Mouse (Mus musculus) lung, postnatal 0 days (tissue): ENCODE measurements at regions not wholly inside any gene's neighbourhood (a gene's known extent, or its start where the extent isn't known, plus 50 kb on each side); places are given as distances from the start of the nearest gene placed in this dataset.

Experiments
- ATAC-seq: fragments of 200-750 bp; cut with Nextera tagmentation; 2 replicates; pipeline ENCODE4 v1.8.0; 2017; ENCODE audit warnings: moderate library complexity
- DNase-seq: peaks from one replicate; pipeline ENCODE4 v3.0.0-alpha.2; 2016; ENCODE audit warnings: low spot score
- H3K27ac ChIP-seq: fragments of 300-500 bp; sonication (generic); 2 replicates; pipeline ENCODE4 v1.5.1; 2014; ENCODE audit warnings: antibody characterized with exemption, mild to moderate bottlenecking, low read length, mixed read lengths
- H3K27me3 ChIP-seq: fragments of 300-500 bp; sonication (generic); replicated peaks from 2 replicates; pipeline ENCODE4 v1.6.1; 2014; ENCODE audit warnings: low read length, mixed read lengths; ENCODE audit not compliant: insufficient read depth
- H3K36me3 ChIP-seq: fragments of 300-500 bp; sonication (generic); 2 replicates; pipeline ENCODE4 v1.6.1; 2014; ENCODE audit warnings: low read length, mixed read lengths; ENCODE audit not compliant: insufficient read depth
- H3K4me1 ChIP-seq: fragments of 300-500 bp; sonication (generic); 2 replicates; pipeline ENCODE4 v1.6.1; 2014; ENCODE audit warnings: antibody characterized with exemption, low read depth, low read length, mixed read lengths; ENCODE audit not compliant: insufficient read depth
- H3K4me2 ChIP-seq: fragments of 300-500 bp; sonication (generic); replicated peaks from 2 replicates; pipeline ENCODE4 v1.6.1; 2014; ENCODE audit warnings: low read depth, mild to moderate bottlenecking, low read length, moderate library complexity, mixed read lengths
- H3K4me3 ChIP-seq: fragments of 300-500 bp; sonication (generic); 2 replicates; pipeline ENCODE4 v1.5.1; 2014; ENCODE audit warnings: low read depth, low read length
- H3K9ac ChIP-seq: fragments of 300-500 bp; sonication (generic); replicated peaks from 2 replicates; pipeline ENCODE4 v1.6.1; 2014; ENCODE audit warnings: low read depth, mild to moderate bottlenecking
- H3K9me3 ChIP-seq: fragments of 300-500 bp; sonication (generic); 2 replicates; pipeline ENCODE4 v1.6.1; 2016; ENCODE audit warnings: low read length, mixed read lengths
- CTCF ChIP-seq: IDR thresholded peaks from 2 replicates; pipeline ENCODE4 v1.5.1; 2016; ENCODE audit warnings: antibody characterized with exemption, mild to moderate bottlenecking
- EP300 ChIP-seq: IDR thresholded peaks from 2 replicates; pipeline ENCODE4 v1.6.1; 2016; ENCODE audit warnings: antibody characterized with exemption, mild to moderate bottlenecking, control low read depth
- WGBS: fragments of 180-500 bp; shearing (Covaris S2); extraction: QIAGEN DNeasy Blood & Tissue Kit; methylation state at CpG from one replicate; pipeline ENCODE4 v1.1.7; 2014; 5-methylcytosine and 5-hydroxymethylcytosine counted together

- no peak overlapping the region for H3K27ac ChIP-seq
- no peak overlapping the region for H3K9ac ChIP-seq
- DNase-seq (peak; percentile 26), ATAC-seq (no peak)
- H3K27me3 ChIP-seq: no peaks in the 10 kb centered on the region
- no peaks in the 10 kb centered on the region for H3K4me1 ChIP-seq
- TF ChIP-seq CTCF: no peak
- no peak for TF ChIP-seq EP300
- WGBS: 66% methylated on average over 4 of the region's 4 CpGs
- H3K4me2 ChIP-seq: no peak overlapping the region
- no peaks in the 10 kb centered on the region for H3K9me3 ChIP-seq
- no peak overlapping the region for H3K4me3 ChIP-seq
- no peaks in the 10 kb centered on the region for H3K36me3 ChIP-seq
These were observed 295.4 kb upstream of the Ptger4 start for GRCm38 (mm10) chr15:5539301-5539928.

GRCm38 (mm10) chr15:5554526-5554925 is 310.5 kb upstream of the Ptger4 start:
- no peak overlapping the region for H3K4me2 ChIP-seq
- ATAC-seq: no peak
- no peak overlapping the region for H3K9ac ChIP-seq

GRCm38 (mm10) chr15:5554926-5555325 is 310.9 kb upstream of the Ptger4 start:
- H3K4me2 ChIP-seq: no peak overlapping the region
- ATAC-seq: no peak

More at GRCm38 (mm10) chr15:5554526-5554925, 310.5 kb upstream of the Ptger4 start:
- TF ChIP-seq CTCF (no peak), EP300 (no peak)
- Histone ChIP-seq H3K4me1 (no peaks in the 10 kb centered on the region), H3K36me3 (no peaks in the 10 kb centered on the region), H3K9me3 (no peaks in the 10 kb centered on the region), H3K4me3 (no peak overlapping the region), H3K27ac (no peak overlapping the region), H3K27me3 (no peaks in the 10 kb centered on the region)
- 58% methylated on average over 4 of the region's 4 CpGs for WGBS
- DNase-seq: no peak

GRCm38 (mm10) chr15:5555381-5556066 is 311.5 kb upstream of the Ptger4 start:
- Histone ChIP-seq H3K4me2 (no peak overlapping the region), H3K4me1 (no peaks in the 10 kb centered on the region), H3K4me3 (no peak overlapping the region), H3K9ac (no peak overlapping the region), H3K36me3 (no peaks in the 10 kb centered on the region), H3K27me3 (no peaks in the 10 kb centered on the region), H3K27ac (no peak overlapping the region), H3K9me3 (no peaks in the 10 kb centered on the region)
- TF ChIP-seq CTCF (no peak), EP300 (no peak)
- DNase-seq: no peak
- WGBS: 61% methylated on average over 7 of the region's 7 CpGs
- no peak for ATAC-seq

More at GRCm38 (mm10) chr15:5554926-5555325, 310.9 kb upstream of the Ptger4 start:
- Histone ChIP-seq H3K9me3 (no peaks in the 10 kb centered on the region), H3K4me1 (no peaks in the 10 kb centered on the region), H3K27me3 (no peaks in the 10 kb centered on the region), H3K9ac (no peak overlapping the region), H3K4me3 (no peak overlapping the region), H3K36me3 (no peaks in the 10 kb centered on the region), H3K27ac (no peak overlapping the region)
- WGBS: 74% methylated on average over 4 of the region's 4 CpGs
- no peak for DNase-seq
- TF ChIP-seq CTCF: no peak
- no peak for TF ChIP-seq EP300

- H3K4me1 ChIP-seq: no peaks in the 10 kb centered on the region
- H3K9ac ChIP-seq: no peak overlapping the region
- no peaks in the 10 kb centered on the region for H3K36me3 ChIP-seq
- H3K27ac ChIP-seq: no peak overlapping the region
- no peak for ATAC-seq
- TF ChIP-seq CTCF (no peak), EP300 (no peak)
- H3K9me3 ChIP-seq: no peaks in the 10 kb centered on the region
- no peak overlapping the region for H3K4me2 ChIP-seq
- no peak for DNase-seq
- no peaks in the 10 kb centered on the region for H3K27me3 ChIP-seq
- no peak overlapping the region for H3K4me3 ChIP-seq
- WGBS: 90% methylated on average over 4 of the region's 4 CpGs
These were observed 317.8 kb upstream of the Ptger4 start for GRCm38 (mm10) chr15:5561783-5562182.

- no peaks in the 10 kb centered on the region for H3K9me3 ChIP-seq
- H3K36me3 ChIP-seq: no peaks in the 10 kb centered on the region
- DNase-seq (no peak), ATAC-seq (no peak)
- no peaks in the 10 kb centered on the region for H3K4me1 ChIP-seq
- no peak overlapping the region for H3K9ac ChIP-seq
- no peak overlapping the region for H3K4me3 ChIP-seq
- H3K27ac ChIP-seq: no peak overlapping the region
- no peaks in the 10 kb centered on the region for H3K27me3 ChIP-seq
- no peak overlapping the region for H3K4me2 ChIP-seq
- no peak for TF ChIP-seq CTCF
These were observed 330.4 kb upstream of the Ptger4 start for GRCm38 (mm10) chr15:5574366-5574765.
